Mouse (Mus musculus) midbrain, embryonic 14.5 days (tissue): ENCODE data around the gene Tusc2. TPM values are rescaled to one million over a fixed set of nuclear protein-coding genes. Genes with fewer than 3 reads are reported as not detected.
"Not testable (repeated sequence)": the region's sequence is repeated elsewhere in the genome, so short reads cannot be mapped to it uniquely, and the experiment has no call there.

Source experiments
- ATAC-seq: fragments of 200-750 bp; cut with Nextera tagmentation; 2 replicates; pipeline ENCODE4 v1.8.0; 2017; ENCODE audit warnings: moderate number of reproducible peaks, moderate library complexity; ENCODE audit not compliant: low FRiP score, low TSS enrichment
- DNase-seq: peaks from one replicate; pipeline ENCODE4 v3.0.0-alpha.2; 2015
- H3K27ac ChIP-seq: fragments of 300-500 bp; sonication (generic); replicated peaks from 2 replicates; pipeline ENCODE4 v1.5.1; 2014; ENCODE audit warnings: mild to moderate bottlenecking, low read depth, low read length, moderate library complexity
- H3K27me3 ChIP-seq: fragments of 300-500 bp; sonication (generic); 2 replicates; pipeline ENCODE4 v1.6.1; 2014; ENCODE audit warnings: low read length, control low read depth, mixed read lengths; ENCODE audit not compliant: control insufficient read depth, insufficient read depth
- H3K36me3 ChIP-seq: fragments of 300-500 bp; sonication (generic); 2 replicates; pipeline ENCODE4 v1.6.1; 2014; ENCODE audit warnings: low read length, control low read depth; ENCODE audit not compliant: control insufficient read depth, insufficient read depth
- H3K4me1 ChIP-seq: fragments of 300-500 bp; sonication (generic); 2 replicates; pipeline ENCODE4 v1.6.1; 2014; ENCODE audit warnings: mild to moderate bottlenecking, antibody characterized with exemption, low read length, control low read depth; ENCODE audit not compliant: control insufficient read depth, insufficient read depth
- H3K4me2 ChIP-seq: fragments of 300-500 bp; sonication (generic); 2 replicates; pipeline ENCODE4 v1.6.1; 2014; ENCODE audit warnings: mild to moderate bottlenecking, low read length, moderate library complexity
- H3K4me3 ChIP-seq: fragments of 300-500 bp; sonication (generic); replicated peaks from 2 replicates; pipeline ENCODE4 v1.5.1; 2014; ENCODE audit warnings: low read depth, low read length
- H3K9ac ChIP-seq: fragments of 300-500 bp; sonication (generic); replicated peaks from 2 replicates; pipeline ENCODE4 v1.6.1; 2014; ENCODE audit warnings: mild to moderate bottlenecking, low read length, moderate library complexity
- H3K9me3 ChIP-seq: fragments of 300-500 bp; sonication (generic); 2 replicates; pipeline ENCODE4 v1.6.1; 2016; ENCODE audit warnings: low read length, control low read depth, mixed read lengths; ENCODE audit not compliant: control insufficient read depth
- WGBS: fragments of 180-500 bp; shearing (Covaris S2); extraction: QIAGEN DNeasy Blood & Tissue Kit; methylation state at CpG from one replicate; pipeline ENCODE4 v1.1.7; 2014; 5-methylcytosine and 5-hydroxymethylcytosine counted together
- polyA plus RNA-seq: library from polyadenylated mRNA; unstranded; fragments of >200 nt; fragmentation: Nextera tagmentation; extraction: Ambion mirVana; gene quantifications from 2 replicates; pipeline ENCODE4 v1.2.1, GENCODE M21; 2014

Tusc2 gene
- polyA plus RNA-seq, 1 experiment from 2014 or later = 120 TPM

GRCm38 (mm10) chr9:107569270-107569669 is 6.2 kb downstream of the Tusc2 start:
- Histone ChIP-seq H3K9ac (peak overlapping the region; percentile 80), H3K36me3 (peaks cover 57% of the 10 kb centered on the region), H3K27ac (peak overlapping the region; percentile 88), H3K4me2 (peak overlapping the region; percentile 83), H3K4me3 (peak overlapping the region; percentile 85), H3K9me3 (no peaks in the 10 kb centered on the region), H3K4me1 (peaks cover 32% of the 10 kb centered on the region), H3K27me3 (no peaks in the 10 kb centered on the region)
- peak; percentile 54 for ATAC-seq
- WGBS = under 1% methylated on average over 23 of the region's 23 CpGs
- DNase-seq = no peak

- DNase-seq (no peak), ATAC-seq (no peak)
- peak overlapping the region; percentile 85 for H3K4me3 ChIP-seq
- H3K9me3 ChIP-seq = no peaks in the 10 kb centered on the region
- peaks cover 32% of the 10 kb centered on the region for H3K4me1 ChIP-seq
- peaks cover 57% of the 10 kb centered on the region for H3K36me3 ChIP-seq
- H3K27me3 ChIP-seq = no peaks in the 10 kb centered on the region
- H3K9ac ChIP-seq = peak overlapping the region; percentile 80
- peak overlapping the region; percentile 83 for H3K4me2 ChIP-seq
- peak overlapping the region; percentile 88 for H3K27ac ChIP-seq
- 46% methylated on average over 13 of the region's 13 CpGs for WGBS
These were observed 7.0 kb downstream of the Tusc2 start for GRCm38 (mm10) chr9:107570016-107570415.

- H3K27ac ChIP-seq = no peak overlapping the region
- 94% methylated on average over 21 of the region's 21 CpGs for WGBS
- peak overlapping the region; percentile 83 for H3K4me2 ChIP-seq
- ATAC-seq = no peak
- DNase-seq = no peak
- H3K9me3 ChIP-seq = no peaks in the 10 kb centered on the region
- peaks cover 32% of the 10 kb centered on the region for H3K4me1 ChIP-seq
- no peaks in the 10 kb centered on the region for H3K27me3 ChIP-seq
- peaks cover 49% of the 10 kb centered on the region for H3K36me3 ChIP-seq
- peak overlapping the region; percentile 85 for H3K4me3 ChIP-seq
- peak overlapping the region; percentile 80 for H3K9ac ChIP-seq
These were observed 7.8 kb downstream of the Tusc2 start for GRCm38 (mm10) chr9:107570845-107571244.

DNA sequence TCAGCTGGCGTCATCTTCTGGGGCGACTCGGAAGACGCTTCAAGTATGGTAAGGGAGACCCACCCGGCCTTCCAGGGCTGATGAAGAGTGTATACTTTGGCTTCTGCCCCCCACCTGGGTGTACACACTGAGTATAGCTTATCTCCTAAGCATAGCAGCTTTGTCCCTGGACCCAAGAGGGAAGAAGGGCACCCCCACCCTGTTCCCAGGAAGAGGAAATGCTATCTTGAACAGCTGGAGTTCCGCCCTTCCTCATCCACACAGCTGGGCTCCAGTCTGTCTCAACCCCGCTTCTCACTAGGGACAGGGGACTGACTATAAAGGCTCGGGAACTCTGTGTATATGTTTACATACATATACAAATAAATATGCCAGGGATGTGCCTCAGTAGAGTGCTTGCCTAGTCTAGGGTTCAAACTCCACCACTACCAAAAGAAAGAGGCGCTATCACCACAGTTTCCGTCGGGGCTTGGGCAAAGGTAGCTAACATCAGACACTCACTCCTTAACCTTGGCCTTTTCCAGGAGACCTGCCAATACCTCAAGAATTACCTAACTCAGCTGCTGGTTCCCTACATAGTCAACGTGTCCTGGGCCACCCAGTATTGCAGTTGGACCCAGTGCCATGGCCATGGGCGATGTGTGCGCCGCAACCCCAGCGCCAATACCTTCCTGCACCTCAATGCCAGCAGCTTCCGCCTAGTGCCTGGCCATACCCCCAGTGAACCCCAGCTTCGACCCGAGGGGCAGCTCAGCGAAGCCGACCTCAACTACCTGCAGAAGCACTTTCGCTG is 8.7 kb downstream of the Tusc2 start:
- H3K4me1 ChIP-seq = peaks cover 32% of the 10 kb centered on the region
- H3K27ac ChIP-seq = no peak overlapping the region
- DNase-seq (no peak), ATAC-seq (no peak)
- H3K36me3 ChIP-seq = peaks cover 41% of the 10 kb centered on the region
- H3K27me3 ChIP-seq = no peaks in the 10 kb centered on the region
- peak overlapping the region; percentile 83 for H3K4me2 ChIP-seq
- no peak overlapping the region for H3K9ac ChIP-seq
- 95% methylated on average over 22 of the region's 22 CpGs for WGBS
- H3K4me3 ChIP-seq = no peak overlapping the region
- no peaks in the 10 kb centered on the region for H3K9me3 ChIP-seq

DNA sequence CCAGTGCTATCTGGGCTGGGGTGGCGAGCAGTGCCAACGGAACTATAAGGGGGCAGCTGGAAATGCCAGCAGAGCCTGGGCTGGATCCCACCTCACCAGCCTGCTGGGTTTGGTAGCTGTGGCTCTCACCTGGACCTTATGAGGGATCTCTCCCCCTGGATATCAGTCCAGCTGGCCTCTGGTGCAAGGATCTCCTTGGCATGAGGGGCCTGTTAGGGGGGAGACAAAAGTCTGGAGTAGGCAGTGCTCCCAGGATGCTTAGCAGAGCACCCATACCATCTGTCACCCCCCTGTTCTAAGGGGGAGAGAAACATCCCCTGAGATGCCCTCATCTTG is 9.2 kb downstream of the Tusc2 start:
- no peaks in the 10 kb centered on the region for H3K9me3 ChIP-seq
- peaks cover 36% of the 10 kb centered on the region for H3K4me1 ChIP-seq
- H3K27ac ChIP-seq = no peak overlapping the region
- H3K9ac ChIP-seq = no peak overlapping the region
- ATAC-seq (no peak), DNase-seq (no peak)
- no peaks in the 10 kb centered on the region for H3K27me3 ChIP-seq
- no peak overlapping the region for H3K4me2 ChIP-seq
- WGBS = 100% methylated on average over 2 of the region's 2 CpGs
- H3K4me3 ChIP-seq = no peak overlapping the region
- H3K36me3 ChIP-seq = peaks cover 41% of the 10 kb centered on the region

DNA sequence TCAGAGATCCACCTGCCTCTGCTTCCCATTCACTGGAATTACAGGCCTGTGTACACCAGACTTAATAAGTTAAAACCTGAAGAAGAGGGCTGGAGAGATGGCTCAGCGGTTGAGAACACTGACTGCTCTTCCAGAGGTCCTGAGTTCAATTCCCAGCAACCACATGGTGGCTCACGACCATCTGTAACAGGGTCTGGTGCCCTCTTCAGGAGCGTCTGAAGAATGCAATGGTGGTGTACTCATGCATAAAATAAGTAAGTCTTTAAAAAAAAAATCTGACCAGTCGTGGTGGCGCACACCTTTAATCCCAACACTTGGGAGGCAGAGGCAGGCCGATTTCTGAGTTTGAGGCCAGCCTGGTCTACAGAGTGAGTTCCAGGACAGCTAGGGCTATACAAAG is 10.7 kb downstream of the Tusc2 start:
- H3K4me1 ChIP-seq = peaks cover 25% of the 10 kb centered on the region
- H3K4me3 ChIP-seq, H3K27me3 ChIP-seq, H3K4me2 ChIP-seq, DNase-seq, ATAC-seq, H3K27ac ChIP-seq, H3K9ac ChIP-seq, H3K9me3 ChIP-seq: not testable (repeated sequence)
- 81% methylated on average over 6 of the region's 6 CpGs for WGBS
- H3K36me3 ChIP-seq = peaks cover 41% of the 10 kb centered on the region

DNA sequence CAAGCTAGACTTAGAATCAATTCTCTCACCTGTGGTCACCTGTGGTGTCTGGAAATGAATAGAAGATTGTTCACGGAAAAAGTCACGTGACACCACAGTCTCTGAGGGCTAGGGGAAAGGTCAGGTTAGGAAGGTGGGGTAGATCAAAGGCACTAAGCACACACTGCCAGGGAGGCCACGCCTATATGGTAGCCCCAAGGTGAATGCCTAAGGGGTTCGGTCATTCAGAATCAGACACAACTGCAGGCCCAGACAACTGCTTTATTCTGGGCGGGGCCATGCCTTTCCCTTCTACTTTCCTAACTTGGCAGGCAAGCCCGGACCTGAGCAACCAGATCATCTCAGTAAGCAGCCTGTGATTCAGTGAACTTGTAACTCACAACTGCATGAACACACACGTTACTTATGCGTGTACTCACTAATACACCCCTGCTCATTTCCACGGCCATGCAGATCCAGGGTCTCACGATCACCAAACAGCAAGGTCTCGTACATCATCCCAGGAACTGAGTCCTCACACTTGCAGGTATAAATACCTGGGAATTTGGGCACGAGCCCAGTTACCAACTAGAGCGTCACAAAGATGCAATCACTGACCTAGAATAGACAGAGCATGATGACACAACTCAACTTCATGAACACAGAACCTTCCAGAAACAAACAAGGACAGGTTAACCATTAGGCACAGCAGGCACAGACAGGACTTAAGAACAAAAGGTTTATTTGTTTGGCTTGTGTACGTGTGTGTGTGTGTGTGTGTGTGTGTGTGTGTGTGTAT is 12.7 kb downstream of the Tusc2 start:
- ATAC-seq = no peak
- H3K27ac ChIP-seq = 0 out of 2 replicates have a peak overlapping the region, but pooled peaks have one; percentile 41

GRCm38 (mm10) chr9:107576357-107577107 is 13.5 kb downstream of the Tusc2 start, which contains the start of gene Hyal1:
Gene Hyal1, plus strand, starts transcription at chr9:107576927.
- peak within 1 kb of the TSS; percentile 42 for H3K4me2 ChIP-seq
- H3K27me3 ChIP-seq = no peaks in the 10 kb centered on the region
- ATAC-seq = peak; percentile 29
- peaks cover 20% of the 10 kb centered on the region for H3K4me1 ChIP-seq
- no peaks in the 10 kb centered on the region for H3K9me3 ChIP-seq
- H3K36me3 ChIP-seq = peaks cover 29% of the 10 kb centered on the region
- WGBS = 27% methylated on average over 16 of the region's 16 CpGs
- H3K27ac ChIP-seq = peak within 1 kb of the TSS; percentile 41; the same call in 1 of the 2 replicates
- peak; percentile 76 for DNase-seq
- no peak within 1 kb of the TSS; the same call in 1 of the 2 replicates for H3K9ac ChIP-seq
- peak within 1 kb of the TSS; percentile 21 for H3K4me3 ChIP-seq

More for the DNA sequence above, 12.7 kb downstream of the Tusc2 start:
- H3K36me3 ChIP-seq = peaks cover 36% of the 10 kb centered on the region
- H3K27me3 ChIP-seq = no peaks in the 10 kb centered on the region
- no peak overlapping the region for H3K9ac ChIP-seq
- H3K4me2 ChIP-seq = no peak overlapping the region
- no peaks in the 10 kb centered on the region for H3K9me3 ChIP-seq
- H3K4me1 ChIP-seq = peaks cover 22% of the 10 kb centered on the region
- H3K4me3 ChIP-seq = no peak overlapping the region
- 89% methylated on average over 14 of the region's 14 CpGs for WGBS
- no peak for DNase-seq
